Mouse (Mus musculus): ENCODE data around the gene Obscn. TPM values are rescaled to one million over a fixed set of nuclear protein-coding genes. Genes with fewer than 3 reads are reported as not detected.
A peak's percentile ranks its signal among the peaks of the same experiment; 100 is the strongest.

Gene Obscn
- 0.92 and 1.5 TPM in 2 replicates for polyA plus RNA-seq (2015; fragmentation: Nextera tagmentation; extraction: Ambion mirVana)

GRCm38 (mm10) chr11:59135904-59136452 lies at the start of gene Obscn:
Gene Obscn (minus strand): TSS chr11:59136402.
- no peak within 1 kb of the TSS for H3K9ac ChIP-seq (replicated peaks; ENCODE audit: low read depth)
- 18% methylated on average over 32 of the region's 44 CpGs for WGBS

GRCm38 (mm10) chr11:59185490-59185889 lies 49.3 kb upstream of the Obscn start:
- ATAC-seq: no peak
- H3K4me3 ChIP-seq (ENCODE audit: low read depth, low read length): no peak overlapping the region
- TF ChIP-seq CTCF (IDR thresholded peaks at IDR 0.05): no peak
- H3K36me3 ChIP-seq (ENCODE audit: insufficient read depth, low read length): 0 out of 2 replicates have a peak, but pooled peaks cover 12% of the 10 kb centered on the region
- H3K4me2 ChIP-seq (replicated peaks; ENCODE audit: low read depth, low read length): no peak overlapping the region
- peaks cover 3% of the 10 kb centered on the region; the same call in 1 of the 2 replicates for H3K4me1 ChIP-seq (ENCODE audit: insufficient read depth, low read depth, low read length)
- H3K27me3 ChIP-seq (replicated peaks; ENCODE audit: insufficient read depth, low read length): no peaks in the 10 kb centered on the region
- H3K9ac ChIP-seq (replicated peaks; ENCODE audit: low read depth): no peak overlapping the region
- 84% methylated on average over 5 of the region's 5 CpGs for WGBS
- DNase-seq (ENCODE audit: low spot score): no peak
- H3K27ac ChIP-seq (ENCODE audit: low read length): no peak overlapping the region
- H3K9me3 ChIP-seq (ENCODE audit: low read length): no peaks in the 10 kb centered on the region

More at GRCm38 (mm10) chr11:59135904-59136452, at the start of gene Obscn:
- peaks cover 34% of the 10 kb centered on the region for H3K27me3 ChIP-seq (replicated peaks; ENCODE audit: insufficient read depth, low read length)
- H3K36me3 ChIP-seq (ENCODE audit: insufficient read depth, low read length): no peaks in the 10 kb centered on the region
- no peaks in the 10 kb centered on the region; the same call in 1 of the 2 replicates for H3K4me1 ChIP-seq (ENCODE audit: insufficient read depth, low read depth, low read length)
- H3K9me3 ChIP-seq (ENCODE audit: low read length): no peaks in the 10 kb centered on the region
- ATAC-seq: no peak
- DNase-seq (ENCODE audit: low spot score): no peak
- TF ChIP-seq EP300 (IDR thresholded peaks at IDR 0.05) (no peak), CTCF (IDR thresholded peaks at IDR 0.05) (no peak)
- no peak within 1 kb of the TSS for H3K27ac ChIP-seq (ENCODE audit: low read length)
- H3K4me2 ChIP-seq (replicated peaks; ENCODE audit: low read depth, low read length): peak within 1 kb of the TSS; percentile 19
- H3K4me3 ChIP-seq (ENCODE audit: low read depth, low read length): 0 out of 2 replicates have a peak within 1 kb of the TSS, but pooled peaks have one; percentile 5

GRCm38 (mm10) chr11:59183821-59184220 lies 47.6 kb upstream of the Obscn start:
- peaks cover 3% of the 10 kb centered on the region; the same call in 1 of the 2 replicates for H3K4me1 ChIP-seq (ENCODE audit: insufficient read depth, low read depth, low read length)
- no peaks in the 10 kb centered on the region for H3K27me3 ChIP-seq (replicated peaks; ENCODE audit: insufficient read depth, low read length)
- peak overlapping the region; percentile 59 for H3K27ac ChIP-seq (ENCODE audit: low read length)
- no peak overlapping the region for H3K9ac ChIP-seq (replicated peaks; ENCODE audit: low read depth)
- H3K4me3 ChIP-seq (ENCODE audit: low read depth, low read length): no peak overlapping the region
- DNase-seq (ENCODE audit: low spot score): peak; percentile 85
- no peaks in the 10 kb centered on the region for H3K9me3 ChIP-seq (ENCODE audit: low read length)
- H3K4me2 ChIP-seq (replicated peaks; ENCODE audit: low read depth, low read length): 0 out of 2 replicates have a peak overlapping the region, but pooled peaks have one; percentile 17
- 0 out of 2 replicates have a peak, but pooled peaks cover 12% of the 10 kb centered on the region for H3K36me3 ChIP-seq (ENCODE audit: insufficient read depth, low read length)
- TF ChIP-seq CTCF (IDR thresholded peaks at IDR 0.05): peak; percentile 89
- TF ChIP-seq EP300 (IDR thresholded peaks at IDR 0.05): no peak
- 22% methylated on average over 3 of the region's 3 CpGs for WGBS
- ATAC-seq: peak; percentile 76

DNA sequence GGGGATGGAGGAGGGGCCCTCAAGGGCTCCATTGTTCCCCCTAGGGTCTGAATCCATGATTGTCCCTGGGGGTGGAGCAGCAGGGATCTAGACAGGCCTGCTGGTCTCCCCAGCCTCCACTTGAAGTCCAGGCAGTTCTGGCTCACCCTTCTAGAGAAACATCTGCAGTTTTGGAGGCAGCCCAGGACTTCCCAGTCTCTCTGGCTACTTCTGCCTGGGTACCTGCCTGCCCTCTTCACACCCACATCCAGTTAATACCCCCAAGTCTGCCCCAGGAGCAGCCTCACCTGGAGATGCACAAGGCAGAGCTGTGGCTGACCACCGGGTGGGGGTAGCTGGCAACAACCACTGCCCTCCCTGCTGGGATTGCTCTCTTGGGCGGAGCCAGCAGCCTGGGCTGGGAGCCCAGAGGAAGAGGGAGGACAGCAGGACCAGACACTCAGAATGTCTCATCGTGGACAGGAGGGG lies 46.7 kb upstream of the Obscn start, which contains the start of gene Gjc2:
TSS of gene Gjc2 (minus strand) at position 350 of the 468 bp plus-strand sequence.
- H3K9ac ChIP-seq (replicated peaks; ENCODE audit: low read depth): no peak within 1 kb of the TSS
- H3K27ac ChIP-seq (ENCODE audit: low read length): peak within 1 kb of the TSS; percentile 59
- DNase-seq (ENCODE audit: low spot score) (peak; percentile 56), ATAC-seq (peak; percentile 66)
- no peaks in the 10 kb centered on the region for H3K9me3 ChIP-seq (ENCODE audit: low read length)
- TF ChIP-seq EP300 (IDR thresholded peaks at IDR 0.05) (no peak), CTCF (IDR thresholded peaks at IDR 0.05) (no peak)
- 35% methylated on average over 3 of the region's 3 CpGs for WGBS
- H3K4me2 ChIP-seq (replicated peaks; ENCODE audit: low read depth, low read length): 0 out of 2 replicates have a peak within 1 kb of the TSS, but pooled peaks have one; percentile 17
- H3K4me1 ChIP-seq (ENCODE audit: insufficient read depth, low read depth, low read length): peaks cover 3% of the 10 kb centered on the region; the same call in 1 of the 2 replicates
- no peak within 1 kb of the TSS for H3K4me3 ChIP-seq (ENCODE audit: low read depth, low read length)
- H3K36me3 ChIP-seq (ENCODE audit: insufficient read depth, low read length): 0 out of 2 replicates have a peak, but pooled peaks cover 12% of the 10 kb centered on the region
- H3K27me3 ChIP-seq (replicated peaks; ENCODE audit: insufficient read depth, low read length): peaks cover 6% of the 10 kb centered on the region; the same call in 1 of the 2 replicates

- no peaks in the 10 kb centered on the region for H3K36me3 ChIP-seq (ENCODE audit: insufficient read depth, low read length)
- no peak overlapping the region for H3K27ac ChIP-seq (ENCODE audit: low read length)
- no peak overlapping the region for H3K9ac ChIP-seq (replicated peaks; ENCODE audit: low read depth)
- no peaks in the 10 kb centered on the region for H3K4me1 ChIP-seq (ENCODE audit: insufficient read depth, low read depth, low read length)
- TF ChIP-seq EP300 (IDR thresholded peaks at IDR 0.05) (no peak), CTCF (IDR thresholded peaks at IDR 0.05) (no peak)
- H3K9me3 ChIP-seq (ENCODE audit: low read length): no peaks in the 10 kb centered on the region
- 5% methylated on average over 34 of the region's 34 CpGs for WGBS
- ATAC-seq: peak; percentile 26; the same call in 1 of the 2 replicates
- H3K27me3 ChIP-seq (replicated peaks; ENCODE audit: insufficient read depth, low read length): peaks cover 33% of the 10 kb centered on the region
- H3K4me2 ChIP-seq (replicated peaks; ENCODE audit: low read depth, low read length): peak overlapping the region; percentile 44
- no peak for DNase-seq (ENCODE audit: low spot score)
- H3K4me3 ChIP-seq (ENCODE audit: low read depth, low read length): peak overlapping the region; percentile 17
Observed at GRCm38 (mm10) chr11:59176921-59177320, 40.7 kb upstream of the Obscn start.

GRCm38 (mm10) chr11:59176475-59176874 lies 40.3 kb upstream of the Obscn start:
- ATAC-seq: 0 out of 2 replicates have a peak, but pooled peaks have one; percentile 8
- Histone ChIP-seq H3K9me3 (ENCODE audit: low read length) (no peaks in the 10 kb centered on the region), H3K4me2 (replicated peaks; ENCODE audit: low read depth, low read length) (peak overlapping the region; percentile 44), H3K4me3 (ENCODE audit: low read depth, low read length) (peak overlapping the region; percentile 17), H3K27me3 (replicated peaks; ENCODE audit: insufficient read depth, low read length) (peaks cover 33% of the 10 kb centered on the region), H3K9ac (replicated peaks; ENCODE audit: low read depth) (no peak overlapping the region), H3K27ac (ENCODE audit: low read length) (no peak overlapping the region), H3K4me1 (ENCODE audit: insufficient read depth, low read depth, low read length) (no peaks in the 10 kb centered on the region), H3K36me3 (ENCODE audit: insufficient read depth, low read length) (no peaks in the 10 kb centered on the region)
- no peak for DNase-seq (ENCODE audit: low spot score)
- WGBS: 3% methylated on average over 46 of the region's 48 CpGs
- TF ChIP-seq EP300 (IDR thresholded peaks at IDR 0.05): no peak
- TF ChIP-seq CTCF (IDR thresholded peaks at IDR 0.05): no peak
